Mouse (Mus musculus): Measurements from ENCODE around the gene Itga11. TPM values are rescaled to one million over a fixed set of nuclear protein-coding genes. Genes with fewer than 3 reads are reported as not detected.
A peak's percentile ranks its signal among the peaks of the same experiment; 100 is the strongest.

The Itga11 gene
- total and polyA plus RNA-seq, 2 experiments from 2014 or later, result 0.50 to 2.1 TPM

DNA sequence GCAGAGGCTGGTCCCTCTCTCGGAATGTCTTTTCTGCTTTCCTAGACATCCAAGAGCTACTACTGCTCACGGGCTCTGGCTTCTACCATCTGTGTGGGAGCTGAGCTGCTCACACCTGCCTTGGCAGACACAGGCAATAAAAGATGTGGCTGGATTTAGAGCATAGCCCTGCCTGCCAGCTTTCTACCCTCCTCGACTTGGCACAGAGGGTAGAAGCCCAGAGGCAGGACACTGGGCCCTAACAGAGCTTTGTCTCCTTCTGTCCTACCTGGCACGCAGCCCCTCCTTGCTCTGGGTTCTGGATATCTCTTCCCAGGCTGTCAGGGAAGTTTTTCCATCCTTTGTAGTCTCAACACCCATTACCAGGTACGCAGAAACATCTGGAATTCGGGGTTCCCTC, 45.1 kb downstream of the Itga11 start:
- H3K4me2 ChIP-seq (ENCODE audit: low read depth, low read length), result no peak overlapping the region
- ATAC-seq, result no peak
- no peak overlapping the region for H3K27ac ChIP-seq
- DNase-seq (ENCODE audit: low spot score), result peak; percentile 12
- H3K9me3 ChIP-seq (ENCODE audit: low read length), result no peaks in the 10 kb centered on the region
- H3K9ac ChIP-seq (replicated peaks; ENCODE audit: low read length), result no peak overlapping the region
- H3K27me3 ChIP-seq (ENCODE audit: insufficient read depth, low read length), result no peaks in the 10 kb centered on the region
- 59% methylated on average over 6 of the region's 6 CpGs for WGBS
- no peaks in the 10 kb centered on the region for H3K36me3 ChIP-seq (ENCODE audit: insufficient read depth, low read length)
- H3K4me3 ChIP-seq (ENCODE audit: low read length), result no peak overlapping the region
- TF ChIP-seq CTCF (IDR thresholded peaks at IDR 0.05; ENCODE audit: low read depth), result no peak
- H3K4me1 ChIP-seq (ENCODE audit: insufficient read depth, low read length), result peaks cover 3% of the 10 kb centered on the region; the same call in 1 of the 2 replicates

DNA sequence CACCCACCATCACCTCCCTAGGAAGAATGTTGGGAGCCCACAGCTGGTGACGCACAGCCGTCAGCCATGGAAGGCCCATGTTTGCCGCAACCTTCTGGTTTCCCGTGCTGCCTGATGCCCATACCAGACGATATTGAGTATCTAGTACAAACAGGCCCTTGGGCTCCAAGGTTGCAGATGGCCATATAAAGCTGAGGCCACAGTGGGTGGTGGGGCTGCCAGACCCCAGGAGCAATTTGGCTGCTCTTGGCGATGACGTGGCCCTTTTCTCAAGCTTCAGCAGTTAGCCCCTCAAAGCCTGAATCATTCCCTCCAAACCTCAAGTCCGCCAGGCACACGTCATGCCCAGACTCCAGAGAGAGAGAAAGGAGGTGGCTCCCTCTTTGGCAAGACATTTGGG, 46.5 kb downstream of the Itga11 start:
- H3K4me1 ChIP-seq (ENCODE audit: insufficient read depth, low read length), result 0 out of 2 replicates have a peak, but pooled peaks cover 3% of the 10 kb centered on the region
- H3K36me3 ChIP-seq (ENCODE audit: insufficient read depth, low read length), result no peaks in the 10 kb centered on the region
- no peak overlapping the region for H3K4me2 ChIP-seq (ENCODE audit: low read depth, low read length)
- H3K27ac ChIP-seq, result no peak overlapping the region
- WGBS, result 82% methylated on average over 9 of the region's 9 CpGs
- no peak overlapping the region for H3K4me3 ChIP-seq (ENCODE audit: low read length)
- no peak overlapping the region for H3K9ac ChIP-seq (replicated peaks; ENCODE audit: low read length)
- DNase-seq (ENCODE audit: low spot score), result no peak
- no peaks in the 10 kb centered on the region for H3K27me3 ChIP-seq (ENCODE audit: insufficient read depth, low read length)
- no peaks in the 10 kb centered on the region for H3K9me3 ChIP-seq (ENCODE audit: low read length)
- no peak for TF ChIP-seq CTCF (IDR thresholded peaks at IDR 0.05; ENCODE audit: low read depth)
- no peak for ATAC-seq

DNA sequence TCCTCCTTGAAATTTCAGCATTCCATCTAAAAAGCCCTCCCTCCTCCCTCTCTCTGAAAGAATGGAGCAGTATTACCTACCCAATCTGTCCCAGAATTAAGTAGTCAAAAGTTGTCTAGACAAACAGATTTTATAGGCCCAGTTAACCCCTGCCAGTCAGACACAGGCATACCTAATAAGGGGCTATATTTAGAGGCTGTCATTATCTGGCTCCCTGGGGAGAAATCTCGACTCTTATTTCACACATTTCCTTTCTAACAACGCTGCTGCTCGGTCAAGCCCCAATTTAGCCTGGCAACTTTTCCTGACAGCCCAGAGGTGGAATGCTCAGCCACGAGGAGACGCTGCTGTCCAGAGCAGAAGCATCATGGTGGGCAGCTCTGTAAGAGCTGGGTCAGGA, 47.6 kb downstream of the Itga11 start:
- 0 out of 2 replicates have a peak, but pooled peaks cover 3% of the 10 kb centered on the region for H3K4me1 ChIP-seq (ENCODE audit: insufficient read depth, low read length)
- no peak overlapping the region for H3K4me2 ChIP-seq (ENCODE audit: low read depth, low read length)
- DNase-seq (ENCODE audit: low spot score) (peak; percentile 17), ATAC-seq (no peak)
- no peak overlapping the region for H3K27ac ChIP-seq
- no peaks in the 10 kb centered on the region for H3K9me3 ChIP-seq (ENCODE audit: low read length)
- H3K9ac ChIP-seq (replicated peaks; ENCODE audit: low read length), result no peak overlapping the region
- 27% methylated on average over 5 of the region's 5 CpGs for WGBS
- H3K36me3 ChIP-seq (ENCODE audit: insufficient read depth, low read length), result no peaks in the 10 kb centered on the region
- no peak for TF ChIP-seq CTCF (IDR thresholded peaks at IDR 0.05; ENCODE audit: low read depth)
- H3K27me3 ChIP-seq (ENCODE audit: insufficient read depth, low read length), result no peaks in the 10 kb centered on the region
- H3K4me3 ChIP-seq (ENCODE audit: low read length), result no peak overlapping the region

DNA sequence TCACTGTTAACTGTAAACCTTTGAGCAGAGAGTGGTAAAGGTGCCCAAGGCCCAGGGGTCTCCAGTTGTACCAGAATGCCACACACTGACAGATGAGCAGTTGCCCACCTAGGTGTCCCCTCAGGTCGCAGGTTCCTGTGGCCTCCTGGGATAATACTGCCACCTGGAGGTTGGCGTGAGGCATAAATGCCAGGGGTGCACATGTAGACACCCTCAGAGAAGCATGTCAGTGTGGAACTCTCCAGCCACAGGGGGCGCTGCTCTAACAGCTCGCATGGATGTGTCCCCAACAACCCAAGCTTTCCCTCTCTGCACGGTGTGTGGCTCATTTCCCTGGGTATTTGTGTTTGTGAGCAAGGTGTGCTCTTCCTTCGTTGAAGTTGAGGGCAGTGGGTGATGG, 48.8 kb downstream of the Itga11 start:
- TF ChIP-seq CTCF (IDR thresholded peaks at IDR 0.05; ENCODE audit: low read depth), result peak; percentile 56
- 68% methylated on average over 6 of the region's 6 CpGs for WGBS
- 0 out of 2 replicates have a peak, but pooled peaks cover 3% of the 10 kb centered on the region for H3K4me1 ChIP-seq (ENCODE audit: insufficient read depth, low read length)
- no peak overlapping the region for H3K4me3 ChIP-seq (ENCODE audit: low read length)
- DNase-seq (ENCODE audit: low spot score) (peak; percentile 14), ATAC-seq (peak; percentile 49; the same call in 1 of the 2 replicates)
- H3K36me3 ChIP-seq (ENCODE audit: insufficient read depth, low read length), result no peaks in the 10 kb centered on the region
- no peak overlapping the region for H3K4me2 ChIP-seq (ENCODE audit: low read depth, low read length)
- H3K9me3 ChIP-seq (ENCODE audit: low read length), result no peaks in the 10 kb centered on the region
- H3K9ac ChIP-seq (replicated peaks; ENCODE audit: low read length), result no peak overlapping the region
- no peak overlapping the region for H3K27ac ChIP-seq
- no peaks in the 10 kb centered on the region for H3K27me3 ChIP-seq (ENCODE audit: insufficient read depth, low read length)

DNA sequence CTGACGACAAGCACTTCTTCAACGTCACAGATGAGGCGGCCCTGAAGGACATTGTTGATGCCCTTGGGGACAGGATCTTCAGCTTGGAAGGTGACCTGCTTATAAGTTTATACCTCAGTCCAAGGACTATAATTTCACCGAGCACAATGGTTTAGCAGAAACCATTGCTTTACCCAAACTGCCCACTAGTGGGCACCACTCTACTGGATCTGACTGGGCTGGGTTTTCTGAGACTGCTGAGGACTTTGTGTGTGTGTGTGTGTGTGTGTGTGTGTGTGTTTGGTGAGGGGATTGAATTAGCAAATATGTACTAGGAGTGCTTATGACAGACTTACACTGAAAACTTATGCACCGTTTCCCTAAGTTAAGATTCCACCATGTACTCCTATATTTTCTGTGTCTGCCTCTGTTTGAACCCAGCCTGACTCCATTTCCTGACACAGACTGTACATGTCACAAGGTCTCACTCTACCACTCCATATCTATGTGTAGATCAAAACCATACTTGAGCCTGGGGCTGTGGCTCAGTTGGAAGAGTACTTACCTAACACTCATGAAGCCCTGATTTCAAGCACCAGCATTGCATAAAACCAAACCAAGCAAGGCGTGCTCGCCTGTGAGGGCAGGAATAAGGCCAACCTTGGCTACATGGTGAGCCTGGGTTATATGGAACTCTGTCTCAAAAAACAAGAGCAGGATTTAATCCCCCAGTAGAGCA, 67.1 kb downstream of the Itga11 start:
- no peaks in the 10 kb centered on the region for H3K36me3 ChIP-seq (ENCODE audit: insufficient read depth, low read length)
- H3K9me3 ChIP-seq (ENCODE audit: low read length), result no peaks in the 10 kb centered on the region
- no peaks in the 10 kb centered on the region for H3K27me3 ChIP-seq (ENCODE audit: insufficient read depth, low read length)
- ATAC-seq (no peak), DNase-seq (ENCODE audit: low spot score) (peak; percentile 74)
- WGBS, result 54% methylated on average over 7 of the region's 7 CpGs
- TF ChIP-seq CTCF (IDR thresholded peaks at IDR 0.05; ENCODE audit: low read depth), result peak; percentile 87
- no peak overlapping the region for H3K4me2 ChIP-seq (ENCODE audit: low read depth, low read length)
- H3K4me1 ChIP-seq (ENCODE audit: insufficient read depth, low read length), result no peaks in the 10 kb centered on the region
- H3K9ac ChIP-seq (replicated peaks; ENCODE audit: low read length), result no peak overlapping the region
- no peak overlapping the region for H3K27ac ChIP-seq
- H3K4me3 ChIP-seq (ENCODE audit: low read length), result no peak overlapping the region

DNA sequence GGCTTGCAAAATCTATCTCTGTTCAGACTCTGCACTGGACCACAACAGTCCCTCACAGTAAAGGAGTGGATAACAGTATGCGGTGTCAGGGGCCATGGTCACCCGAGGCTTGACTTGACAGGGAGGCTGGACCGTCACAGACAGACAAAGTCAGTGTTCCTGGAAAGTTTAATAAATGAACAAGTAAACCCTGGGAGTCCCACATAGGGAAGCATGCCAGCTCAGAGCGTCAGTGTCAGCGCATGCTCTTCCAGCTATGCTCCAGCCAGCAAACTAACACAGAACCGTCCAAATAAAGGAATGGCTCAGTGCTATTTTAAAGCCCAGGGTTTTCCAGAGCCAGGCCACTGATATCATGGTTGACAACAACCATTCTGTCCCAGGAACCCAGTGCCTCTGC, 69.0 kb downstream of the Itga11 start:
- Histone ChIP-seq H3K4me1 (ENCODE audit: insufficient read depth, low read length) (no peaks in the 10 kb centered on the region), H3K9me3 (ENCODE audit: low read length) (no peaks in the 10 kb centered on the region), H3K4me3 (ENCODE audit: low read length) (no peak overlapping the region), H3K36me3 (ENCODE audit: insufficient read depth, low read length) (no peaks in the 10 kb centered on the region), H3K4me2 (ENCODE audit: low read depth, low read length) (no peak overlapping the region), H3K9ac (replicated peaks; ENCODE audit: low read length) (no peak overlapping the region), H3K27ac (no peak overlapping the region), H3K27me3 (ENCODE audit: insufficient read depth, low read length) (no peaks in the 10 kb centered on the region)
- 57% methylated on average over 6 of the region's 6 CpGs for WGBS
- DNase-seq (ENCODE audit: low spot score) (peak; percentile 12), ATAC-seq (no peak)
- no peak for TF ChIP-seq CTCF (IDR thresholded peaks at IDR 0.05; ENCODE audit: low read depth)

DNA sequence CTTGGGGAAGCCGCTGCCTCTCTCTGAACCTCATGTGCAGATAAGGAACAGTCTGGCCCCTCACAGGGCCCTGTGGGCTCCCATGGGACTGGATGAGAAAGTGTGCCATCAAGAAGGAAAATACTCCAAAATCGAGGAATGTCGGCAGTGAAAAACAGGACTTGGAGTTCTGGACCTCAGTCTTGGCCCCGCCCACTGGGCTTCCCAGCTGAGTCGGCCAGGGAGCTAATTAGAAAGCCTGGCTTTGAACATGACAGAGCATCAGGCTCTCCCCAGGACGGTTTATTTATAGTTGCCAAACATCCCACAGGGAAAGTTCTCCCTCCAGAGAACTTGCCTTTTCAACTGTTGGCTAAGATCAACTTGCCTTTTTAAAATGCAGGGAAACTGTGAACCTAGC, 72.0 kb downstream of the Itga11 start:
- no peak overlapping the region for H3K9ac ChIP-seq (replicated peaks; ENCODE audit: low read length)
- ATAC-seq, result no peak
- no peaks in the 10 kb centered on the region for H3K27me3 ChIP-seq (ENCODE audit: insufficient read depth, low read length)
- H3K36me3 ChIP-seq (ENCODE audit: insufficient read depth, low read length), result no peaks in the 10 kb centered on the region
- H3K9me3 ChIP-seq (ENCODE audit: low read length), result no peaks in the 10 kb centered on the region
- no peak overlapping the region for H3K27ac ChIP-seq
- peak; percentile 30 for DNase-seq (ENCODE audit: low spot score)
- no peak overlapping the region for H3K4me3 ChIP-seq (ENCODE audit: low read length)
- H3K4me2 ChIP-seq (ENCODE audit: low read depth, low read length), result no peak overlapping the region
- no peaks in the 10 kb centered on the region for H3K4me1 ChIP-seq (ENCODE audit: insufficient read depth, low read length)
- TF ChIP-seq CTCF (IDR thresholded peaks at IDR 0.05; ENCODE audit: low read depth), result no peak
- WGBS, result 46% methylated on average over 6 of the region's 6 CpGs

Measured in hindbrain, postnatal 0 days (tissue).